Mouse (Mus musculus): ENCODE data around the gene 4930404N11Rik.

Gene 4930404N11Rik

DNA sequence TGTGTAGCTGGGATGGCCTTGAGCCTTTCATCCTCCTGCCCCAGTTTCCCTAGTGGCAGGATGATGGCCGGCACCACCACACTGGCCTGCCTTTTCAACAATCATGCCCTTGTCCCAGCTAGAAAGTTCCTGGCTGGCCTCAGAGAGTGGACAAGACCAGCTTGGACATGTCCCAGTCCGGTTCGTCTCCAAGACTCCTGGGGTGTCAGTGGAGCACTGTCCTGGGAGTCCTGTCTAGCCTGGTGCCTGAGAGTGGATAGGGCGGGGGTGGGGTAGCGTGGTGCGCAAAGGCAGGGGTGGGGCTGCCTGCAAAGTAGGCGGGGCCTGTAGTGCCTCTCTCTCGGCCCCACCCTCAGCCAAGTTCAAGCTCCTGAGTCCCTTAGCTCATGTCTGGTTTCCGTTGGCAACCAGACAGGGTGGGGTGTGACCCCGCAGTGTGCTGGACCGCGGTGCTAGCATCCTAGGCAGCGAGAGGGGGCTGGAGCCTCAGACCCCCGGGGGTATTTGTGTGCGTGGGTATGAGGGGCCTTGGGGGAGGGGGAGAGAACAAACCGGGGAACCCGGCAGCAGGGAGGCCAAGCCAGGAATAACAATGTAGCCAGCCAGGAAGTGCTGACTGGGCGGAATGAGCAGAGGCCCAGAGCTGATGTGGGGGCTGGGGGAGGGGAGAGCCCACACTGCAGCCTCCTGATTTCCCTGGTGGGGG is 36.1 kb upstream of the 4930404N11Rik start:
- no peak for DNase-seq (ENCODE audit: low spot score)

DNA sequence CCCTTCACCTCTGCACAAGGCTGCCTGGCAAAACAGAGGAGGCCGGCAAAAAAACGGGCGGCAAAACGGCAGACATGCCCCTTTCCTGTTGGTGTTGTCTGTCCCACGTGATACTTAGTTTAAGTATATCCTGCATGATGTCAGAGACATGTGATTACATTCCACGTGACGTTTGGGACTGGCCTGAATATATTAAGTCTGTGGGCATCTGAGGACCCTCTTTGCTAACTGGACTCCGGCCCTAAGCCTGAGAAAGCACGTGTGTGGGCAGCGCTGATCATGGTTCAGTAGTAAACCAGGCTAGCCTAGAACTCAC is 35.5 kb upstream of the 4930404N11Rik start:
- no peak for DNase-seq (ENCODE audit: low spot score)

GRCm38 (mm10) chr10:81400371-81401204 is 35.0 kb upstream of the 4930404N11Rik start:
- no peak for DNase-seq (ENCODE audit: low spot score)

DNA sequence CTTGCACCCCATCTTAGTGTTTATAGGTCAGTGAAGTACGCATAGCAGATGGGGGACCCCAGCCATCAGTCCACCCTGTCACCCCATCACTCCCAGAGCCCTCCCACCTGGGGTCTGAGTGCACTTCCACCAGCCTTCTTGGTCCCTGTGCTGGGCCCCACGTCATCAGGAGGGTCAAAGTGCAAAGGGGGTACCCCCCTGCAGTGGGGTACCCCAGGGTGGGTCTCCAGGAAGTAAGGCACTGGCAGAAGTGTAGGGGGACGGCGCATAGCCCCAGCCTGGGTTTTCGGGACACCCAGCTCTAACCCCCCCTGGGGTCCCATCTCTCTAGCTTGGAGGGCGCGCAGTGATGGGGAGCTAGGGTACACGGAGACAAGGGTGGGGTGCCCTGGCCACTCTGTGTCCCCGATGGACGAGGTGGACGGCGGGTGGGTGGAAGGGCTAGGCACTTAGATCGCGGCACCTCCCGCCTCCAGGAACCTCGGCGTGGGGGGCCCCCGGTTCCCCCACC is 34.2 kb upstream of the 4930404N11Rik start:
- no peak for DNase-seq (ENCODE audit: low spot score)

GRCm38 (mm10) chr10:81399296-81399695 is 33.7 kb upstream of the 4930404N11Rik start:
- no peak for DNase-seq (ENCODE audit: low spot score)

- no peak for DNase-seq (ENCODE audit: low spot score)
Observed at GRCm38 (mm10) chr10:81396749-81397148, 31.1 kb upstream of the 4930404N11Rik start.

- no peak for DNase-seq (ENCODE audit: low spot score)
Observed at GRCm38 (mm10) chr10:81395865-81396264, 30.2 kb upstream of the 4930404N11Rik start.

GRCm38 (mm10) chr10:81395127-81395526 is 29.5 kb upstream of the 4930404N11Rik start:
- no peak for DNase-seq (ENCODE audit: low spot score)

DNA sequence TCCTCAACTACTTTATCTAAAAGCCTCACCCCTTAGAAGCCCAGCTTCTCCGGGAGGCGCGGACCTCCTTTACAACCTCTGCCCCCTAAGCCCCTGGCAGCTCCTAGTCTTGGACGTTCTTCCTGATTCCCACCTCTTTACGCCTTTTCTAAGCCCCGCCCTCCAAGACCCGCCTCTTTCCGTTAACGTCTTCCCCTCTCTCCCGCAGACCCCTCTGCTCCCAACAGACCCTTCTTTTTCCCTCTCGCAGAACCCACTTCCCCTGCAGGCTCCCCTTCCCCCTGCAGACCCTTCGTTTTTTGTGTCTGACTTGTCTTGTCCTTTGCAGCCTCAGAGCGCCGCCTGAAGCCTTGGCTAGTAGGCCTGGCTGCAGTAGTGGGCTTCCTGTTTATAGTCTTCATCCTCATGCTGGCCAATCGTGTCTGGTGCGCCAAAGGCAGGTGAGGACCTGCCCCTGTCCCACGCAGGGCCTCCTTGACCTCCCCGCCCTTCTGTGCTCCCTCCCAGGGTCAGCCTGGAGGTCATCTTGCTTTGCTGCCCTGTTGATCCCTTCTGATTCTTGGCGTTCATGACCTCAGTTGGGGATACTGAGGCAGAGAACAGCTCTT is 27.9 kb upstream of the 4930404N11Rik start:
- no peak for DNase-seq (ENCODE audit: low spot score)

DNA sequence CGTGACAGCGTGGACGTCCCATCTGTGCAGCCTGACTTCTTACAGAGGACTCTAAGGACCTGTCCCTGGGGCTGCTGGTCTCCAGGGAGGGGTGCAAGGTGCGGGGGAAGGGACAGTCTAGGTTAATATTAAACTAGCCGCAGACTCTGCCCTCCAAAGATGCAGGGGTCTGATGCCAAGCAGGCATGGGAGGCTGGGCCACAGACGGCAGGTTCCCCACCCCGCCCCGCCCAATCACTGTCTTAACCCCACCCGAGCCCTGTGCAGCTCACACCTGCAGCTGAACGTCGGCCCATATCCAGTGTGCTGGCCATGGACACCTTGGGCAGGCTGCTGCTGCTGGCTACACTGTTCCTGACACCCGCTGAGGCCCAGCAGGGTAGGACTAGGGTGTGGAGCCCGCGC is 27.2 kb upstream of the 4930404N11Rik start, which contains the start of gene Smim24:
TSS of gene Smim24 (plus strand) at position 271 of the 405 bp plus-strand sequence.
- no peak for DNase-seq (ENCODE audit: low spot score)

DNA sequence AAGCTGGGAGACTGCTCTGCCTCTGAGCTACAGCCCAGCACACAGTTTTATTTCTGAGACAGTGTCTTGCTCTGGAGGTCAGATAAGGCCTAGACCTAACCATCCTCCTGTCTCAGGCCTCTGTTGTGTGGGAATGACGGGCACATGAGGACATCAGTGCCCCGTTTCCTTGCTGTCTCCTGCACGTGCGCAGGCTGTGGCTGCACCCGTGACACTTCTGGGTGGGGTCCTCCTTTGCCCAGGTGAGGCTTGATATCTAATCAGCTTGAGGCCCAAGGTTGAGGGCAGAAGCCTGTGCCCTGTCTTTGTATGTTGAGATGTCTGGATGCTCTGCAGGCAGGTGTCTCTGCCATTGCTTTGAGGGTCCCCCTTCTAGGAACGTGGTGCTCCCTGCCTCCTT is 26.7 kb upstream of the 4930404N11Rik start:
- DNase-seq (ENCODE audit: low spot score): no peak

- no peak for DNase-seq (ENCODE audit: low spot score)
Observed at GRCm38 (mm10) chr10:81390678-81390965, 25.0 kb upstream of the 4930404N11Rik start.

GRCm38 (mm10) chr10:81389801-81390677 is 24.4 kb upstream of the 4930404N11Rik start:
- peak; percentile 59 for DNase-seq (ENCODE audit: low spot score)

GRCm38 (mm10) chr10:81389373-81389772 is 23.8 kb upstream of the 4930404N11Rik start:
- DNase-seq (ENCODE audit: low spot score): no peak

GRCm38 (mm10) chr10:81388505-81389055 is 23.0 kb upstream of the 4930404N11Rik start, which contains the start of gene Gm48552:
TSS of gene Gm48552 (plus strand) at chr10:81389005.
- no peak for DNase-seq (ENCODE audit: low spot score)

- DNase-seq (ENCODE audit: low spot score): no peak
Observed at GRCm38 (mm10) chr10:81387716-81388115, 22.1 kb upstream of the 4930404N11Rik start.

DNA sequence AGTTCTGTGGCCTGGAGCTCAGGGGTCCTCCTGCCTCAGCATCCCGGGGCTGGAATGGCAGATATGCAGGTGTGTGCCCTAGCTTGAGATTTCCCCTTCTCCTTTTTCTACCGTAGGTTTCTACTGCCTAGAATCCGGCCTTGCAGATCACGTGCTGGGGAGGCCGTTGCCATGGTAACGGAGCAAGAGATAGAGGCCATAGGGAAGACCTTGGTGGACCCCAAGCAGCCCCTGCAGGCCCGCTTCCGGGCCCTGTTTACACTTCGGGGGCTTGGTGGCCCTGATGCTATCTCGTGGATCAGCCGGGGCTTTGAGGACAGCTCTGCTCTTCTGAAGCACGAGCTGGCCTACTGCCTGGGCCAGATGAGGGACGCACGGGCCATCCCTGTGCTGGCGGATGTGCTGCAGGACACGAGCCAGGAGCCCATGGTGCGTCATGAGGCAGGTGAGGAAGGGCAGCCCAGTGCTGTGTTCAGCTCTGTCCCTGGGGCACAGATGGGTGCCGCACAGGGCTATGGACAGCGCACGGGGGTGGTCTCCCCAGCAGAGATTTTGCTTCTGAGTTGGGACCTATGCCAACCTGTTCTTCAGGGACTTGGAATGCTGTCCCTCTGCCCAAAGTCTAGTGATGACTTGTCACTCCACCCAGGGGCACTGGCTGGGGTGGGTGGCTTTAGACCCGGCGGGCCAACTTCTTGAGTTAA is 20.1 kb upstream of the 4930404N11Rik start:
- DNase-seq (ENCODE audit: low spot score): no peak

GRCm38 (mm10) chr10:81384605-81384982 is 19.0 kb upstream of the 4930404N11Rik start:
- DNase-seq (ENCODE audit: low spot score): no peak

- peak; percentile 96 for DNase-seq (ENCODE audit: low spot score)
Observed at GRCm38 (mm10) chr10:81383802-81384604, 18.4 kb upstream of the 4930404N11Rik start, which contains the start of the genes Dohh and Gm48551. TSS of gene Dohh (plus strand) at chr10:81384428. TSS of gene Gm48551 (plus strand) at chr10:81384466.

DNA sequence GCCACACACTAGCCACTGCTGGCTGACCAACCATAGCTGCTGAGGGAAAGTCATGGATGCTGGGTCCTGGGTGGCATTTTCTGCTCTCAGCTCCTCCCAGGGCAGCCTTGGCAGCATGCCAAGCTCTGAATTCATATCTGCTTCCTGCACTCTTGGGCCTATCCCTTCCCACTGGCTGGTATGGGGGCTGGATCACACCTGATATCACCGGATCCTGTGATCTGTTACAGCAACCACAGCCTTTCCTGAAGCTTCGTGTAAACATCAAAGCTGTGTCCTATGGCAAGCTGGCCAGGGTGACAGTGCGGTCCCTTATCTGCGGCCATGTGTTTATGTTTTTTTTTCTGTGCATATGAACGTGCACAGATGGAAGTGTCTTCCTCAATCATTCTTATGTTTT is 16.4 kb upstream of the 4930404N11Rik start:
- no peak for DNase-seq (ENCODE audit: low spot score)
